Mouse (Mus musculus): Measurements from ENCODE around the gene Trim30c.
"Not testable (repeated sequence)": the region's sequence is repeated elsewhere in the genome, so short reads cannot be mapped to it uniquely, and the experiment has no call there.

GRCm38 (mm10) chr7:104335547-104335946, 65.1 kb downstream of the Trim30c start:
- TF ChIP-seq CTCF (IDR thresholded peaks at IDR 0.05; ENCODE audit: borderline replicate concordance, insufficient read depth, low read depth, low read length); POLR2A (IDR thresholded peaks at IDR 0.05; ENCODE audit: borderline replicate concordance, insufficient read depth, low read length): not testable (repeated sequence)
